Mouse (Mus musculus) liver, adult 2 months (tissue): ENCODE data around the gene Sec14l4. TPM values are rescaled to one million over a fixed set of nuclear protein-coding genes. Genes with fewer than 3 reads are reported as not detected.

ENCODE experiments used
- DNase-seq: peaks from one replicate; pipeline ENCODE4 v3.0.0-alpha.2; 2011; ENCODE audit warnings: low read depth, low spot score; ENCODE audit errors: extremely low read depth
- H3K27ac ChIP-seq: fragments of 200-500 bp; replicated peaks from 2 replicates; pipeline ENCODE4 v1.5.1; 2012; ENCODE audit warnings: low read depth, mild to moderate bottlenecking, control low read depth, inconsistent platforms, low read length; ENCODE audit not compliant: insufficient read depth
- H3K27me3 ChIP-seq: fragments of 200-500 bp; 2 replicates; pipeline ENCODE4 v1.6.1; 2012; ENCODE audit warnings: mild to moderate bottlenecking, moderate library complexity, low read length, inconsistent platforms; ENCODE audit not compliant: control insufficient read depth, insufficient read depth
- H3K36me3 ChIP-seq: fragments of 200-500 bp; 2 replicates; pipeline ENCODE4 v1.6.1; 2012; ENCODE audit warnings: low read length, inconsistent platforms; ENCODE audit not compliant: control insufficient read depth, insufficient read depth
- H3K4me1 ChIP-seq: fragments of 200-500 bp; 2 replicates; pipeline ENCODE4 v1.6.1; 2011; ENCODE audit warnings: low read length; ENCODE audit not compliant: control insufficient read depth, insufficient read depth
- H3K4me3 ChIP-seq: fragments of 200-500 bp; 2 replicates; pipeline ENCODE4 v1.5.1; 2011; ENCODE audit warnings: low read depth, mild to moderate bottlenecking, control low read depth, low read length, moderate library complexity; ENCODE audit not compliant: insufficient read depth
- H3K79me2 ChIP-seq: fragments of 200-500 bp; 2 replicates; pipeline ENCODE4 v1.6.1; 2012; ENCODE audit warnings: inconsistent platforms, mild to moderate bottlenecking, low read length, moderate library complexity; ENCODE audit not compliant: control insufficient read depth, insufficient read depth
- H3K9ac ChIP-seq: fragments of 200-500 bp; 2 replicates; pipeline ENCODE4 v1.6.1; 2012; ENCODE audit warnings: low read depth, mild to moderate bottlenecking, control low read depth, inconsistent platforms, low read length
- CTCF ChIP-seq: fragments of 200-500 bp; IDR thresholded peaks from 2 replicates; pipeline ENCODE4 v1.5.1; 2011; ENCODE audit warnings: low read depth, low read length, control low read depth
- POLR2A ChIP-seq: fragments of 200-500 bp; IDR thresholded peaks from 2 replicates; pipeline ENCODE4 v1.6.1; 2011; ENCODE audit warnings: low read length, control low read depth; ENCODE audit not compliant: insufficient read depth; ENCODE audit errors: extremely low read depth
- WGBS: fragments of 180-500 bp; shearing (Covaris S2); methylation state at CpG from one replicate; pipeline ENCODE4 v1.1.7; 2018; 5-methylcytosine and 5-hydroxymethylcytosine counted together
- polyA plus RNA-seq: library from polyadenylated mRNA; depleted of rRNA; stranded (reverse); fragments of >200 nt; gene quantifications from 2 replicates; pipeline ENCODE4 v1.2.3, GENCODE M21; 2012
- total RNA-seq: library from RNA; depleted of rRNA; stranded (reverse); fragments of >200 nt; gene quantifications from 2 replicates; pipeline ENCODE4 v1.2.3, GENCODE M21; 2014

Sec14l4 gene
- total and polyA plus RNA-seq, 2 experiments = 92.9 to 97.5 TPM

GRCm38 (mm10) chr11:4023321-4023720, 7.9 kb upstream of the Sec14l4 start:
- TF ChIP-seq CTCF (no peak), POLR2A (no peak)
- H3K27me3 ChIP-seq = no peaks in the 10 kb centered on the region
- no peaks in the 10 kb centered on the region for H3K36me3 ChIP-seq
- no peak for DNase-seq
- H3K4me1 ChIP-seq = no peaks in the 10 kb centered on the region
- no peaks in the 10 kb centered on the region for H3K79me2 ChIP-seq
- H3K4me3 ChIP-seq = no peak overlapping the region
- H3K9ac ChIP-seq = no peak overlapping the region
- 77% methylated on average over 2 of the region's 2 CpGs for WGBS
- H3K27ac ChIP-seq = no peak overlapping the region

- no peak overlapping the region for H3K27ac ChIP-seq
- DNase-seq = no peak
- TF ChIP-seq CTCF (no peak), POLR2A (no peak)
- H3K79me2 ChIP-seq = no peaks in the 10 kb centered on the region
- no peaks in the 10 kb centered on the region for H3K27me3 ChIP-seq
- 88% methylated on average over 8 of the region's 8 CpGs for WGBS
- H3K4me1 ChIP-seq = peaks cover 3% of the 10 kb centered on the region; the same call in 1 of the 2 replicates
- no peak overlapping the region for H3K9ac ChIP-seq
- no peak overlapping the region for H3K4me3 ChIP-seq
- H3K36me3 ChIP-seq = no peaks in the 10 kb centered on the region
Measured at GRCm38 (mm10) chr11:4027066-4027465, 4.2 kb upstream of the Sec14l4 start.

- Histone ChIP-seq H3K9ac (no peak overlapping the region), H3K36me3 (no peaks in the 10 kb centered on the region), H3K27ac (no peak overlapping the region), H3K27me3 (no peaks in the 10 kb centered on the region), H3K79me2 (peaks cover 5% of the 10 kb centered on the region; the same call in 1 of the 2 replicates), H3K4me3 (no peak overlapping the region), H3K4me1 (peaks cover 3% of the 10 kb centered on the region; the same call in 1 of the 2 replicates)
- 70% methylated on average over 9 of the region's 9 CpGs for WGBS
- DNase-seq = no peak
- no peak for TF ChIP-seq POLR2A
- TF ChIP-seq CTCF = no peak
Measured at GRCm38 (mm10) chr11:4027561-4028334, 3.5 kb upstream of the Sec14l4 start.

- TF ChIP-seq CTCF (0 out of 2 replicates have a peak, but pooled peaks have one; percentile 39), POLR2A (no peak)
- H3K9ac ChIP-seq = no peak overlapping the region
- H3K36me3 ChIP-seq = no peaks in the 10 kb centered on the region
- peaks cover 8% of the 10 kb centered on the region; the same call in 1 of the 2 replicates for H3K79me2 ChIP-seq
- H3K27me3 ChIP-seq = no peaks in the 10 kb centered on the region
- H3K4me1 ChIP-seq = peaks cover 8% of the 10 kb centered on the region
- DNase-seq = no peak
- no peak overlapping the region for H3K4me3 ChIP-seq
- WGBS = 79% methylated on average over 4 of the region's 4 CpGs
- H3K27ac ChIP-seq = no peak overlapping the region
Measured at GRCm38 (mm10) chr11:4029343-4029742, 1.9 kb upstream of the Sec14l4 start.

GRCm38 (mm10) chr11:4031961-4032360, 699 bp downstream of the Sec14l4 start:
- peak overlapping the region; percentile 90 for H3K9ac ChIP-seq

GRCm38 (mm10) chr11:4033471-4033870, 2.2 kb downstream of the Sec14l4 start:
- DNase-seq = peak; percentile 62
- Histone ChIP-seq H3K27me3 (no peaks in the 10 kb centered on the region), H3K9ac (peak overlapping the region; percentile 53), H3K4me3 (peak overlapping the region; percentile 57), H3K36me3 (peaks cover 15% of the 10 kb centered on the region), H3K79me2 (peaks cover 8% of the 10 kb centered on the region; the same call in 1 of the 2 replicates), H3K4me1 (peaks cover 24% of the 10 kb centered on the region), H3K27ac (peak overlapping the region; percentile 95)
- WGBS = 31% methylated on average over 7 of the region's 7 CpGs
- TF ChIP-seq CTCF = peak; percentile 16; the same call in 1 of the 2 replicates
- TF ChIP-seq POLR2A = no peak

More at GRCm38 (mm10) chr11:4031961-4032360, 699 bp downstream of the Sec14l4 start:
- DNase-seq = peak; percentile 91
- Histone ChIP-seq H3K36me3 (peaks cover 4% of the 10 kb centered on the region; the same call in 1 of the 2 replicates), H3K27me3 (no peaks in the 10 kb centered on the region), H3K79me2 (peaks cover 8% of the 10 kb centered on the region; the same call in 1 of the 2 replicates), H3K4me3 (peak overlapping the region; percentile 70), H3K27ac (peak overlapping the region; percentile 95), H3K4me1 (peaks cover 24% of the 10 kb centered on the region)
- WGBS = 9% methylated on average over 12 of the region's 12 CpGs
- TF ChIP-seq CTCF = no peak
- peak; percentile 36 for TF ChIP-seq POLR2A
